Mouse (Mus musculus): Measurements from ENCODE around the gene Olfr1006. TPM values are rescaled to one million over a fixed set of nuclear protein-coding genes. Genes with fewer than 3 reads are reported as not detected.

The Olfr1006 gene
- total RNA-seq (2023): not detected in 4 replicates

DNA sequence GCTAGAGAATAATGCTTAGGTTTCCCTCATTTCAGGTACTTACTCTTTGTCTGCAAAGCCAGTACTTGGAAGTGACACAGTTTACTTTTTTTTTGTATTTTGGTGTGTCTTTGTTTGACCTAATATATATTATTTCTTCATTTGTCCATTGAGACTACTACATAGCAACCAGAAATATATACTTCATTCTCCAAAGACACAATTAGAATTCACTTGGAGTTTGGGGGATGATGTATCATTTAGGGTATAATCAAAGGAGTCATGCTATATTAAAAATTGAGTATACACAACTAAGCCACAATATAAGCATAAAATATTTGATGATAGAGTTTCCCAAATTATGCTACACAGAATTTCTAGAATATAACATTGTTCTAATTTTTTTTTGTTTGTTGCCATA lies at the start of gene Olfr1006:
Gene Olfr1006, minus strand, starts transcription at position 101 of the 400 bp plus-strand sequence.

DNA sequence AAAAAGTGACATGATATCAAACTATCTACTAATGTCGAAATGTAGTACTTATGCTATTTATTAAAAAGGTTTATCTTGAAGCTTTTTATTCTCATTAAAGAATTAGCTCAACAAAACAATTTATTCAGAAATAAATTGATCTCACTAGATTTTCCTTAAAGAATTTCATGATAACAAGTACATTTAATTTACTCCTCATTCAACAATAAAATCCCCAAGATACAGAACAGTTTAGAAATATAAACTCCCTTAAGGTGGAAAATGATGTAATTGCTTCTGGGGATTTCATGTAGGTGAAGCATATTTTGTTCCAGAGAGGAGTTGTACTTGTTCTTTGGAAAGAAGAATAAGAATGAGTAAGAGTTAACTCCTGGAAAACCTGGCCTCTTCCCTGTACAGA lies 36.6 kb upstream of the Olfr1006 start, which contains the start of gene Olfr1009:
Gene Olfr1009, plus strand, starts transcription at position 301 of the 400 bp plus-strand sequence.

DNA sequence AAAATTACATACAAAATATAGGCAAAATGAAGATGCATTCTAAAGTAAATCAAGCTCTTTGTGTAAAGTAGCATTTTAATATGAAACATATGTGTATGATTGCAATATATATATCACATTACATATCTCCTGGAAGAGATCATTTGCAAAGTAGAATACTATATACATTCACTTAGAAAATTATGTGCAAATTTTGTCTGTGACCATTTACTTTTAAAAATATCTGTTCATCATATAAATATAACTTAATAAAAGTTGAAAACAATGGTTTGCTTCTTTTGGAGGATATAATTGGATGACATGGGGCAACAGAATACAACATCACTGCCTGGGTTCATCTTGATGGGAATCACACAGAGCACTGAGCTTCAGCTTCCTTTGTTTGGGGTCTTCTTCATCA lies 10.6 kb upstream of the Olfr1006 start, which contains the start of gene Olfr1008:
Gene Olfr1008, plus strand, starts transcription at position 301 of the 400 bp plus-strand sequence.

DNA sequence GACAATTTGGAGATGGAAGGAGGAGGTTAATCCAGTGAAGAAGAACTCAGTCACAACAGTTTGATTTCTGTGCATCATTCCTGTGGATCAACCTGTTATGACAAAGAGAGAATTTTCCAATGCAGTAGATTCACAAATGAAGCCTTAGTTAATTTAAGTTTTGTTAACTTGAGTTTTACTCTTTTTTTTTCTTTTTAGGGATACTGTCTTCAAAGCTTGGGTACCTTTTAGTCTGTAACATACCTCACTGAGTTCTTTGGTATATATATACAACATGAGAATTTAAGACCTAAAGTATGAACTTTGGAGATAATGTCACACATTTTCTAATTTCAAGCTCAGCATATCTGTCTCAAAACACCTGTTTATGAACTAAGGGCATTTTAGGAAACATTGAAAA lies 14.2 kb downstream of the Olfr1006 start, which contains the start of gene Olfr154:
Gene Olfr154, minus strand, starts transcription at position 101 of the 400 bp plus-strand sequence.

DNA sequence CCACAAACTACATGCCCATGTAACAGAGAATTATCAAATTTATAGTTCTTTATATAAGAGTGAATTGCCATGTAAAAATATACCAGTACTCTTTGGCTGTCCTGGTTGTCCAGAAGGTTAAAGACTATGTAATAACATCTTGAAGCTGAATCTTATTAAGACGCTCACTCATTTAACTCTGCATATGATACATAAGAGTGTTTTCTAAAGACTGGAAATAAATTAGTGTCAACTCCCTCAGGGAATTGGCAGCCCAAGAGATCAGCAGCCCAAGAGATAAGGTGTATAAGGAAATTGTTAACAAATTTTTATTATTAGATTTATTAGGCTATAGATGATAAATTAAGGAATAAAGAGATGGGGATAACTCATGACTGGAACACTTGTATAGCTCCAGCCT lies 28.0 kb downstream of the Olfr1006 start, which contains the start of gene Olfr1002:
Gene Olfr1002, minus strand, starts transcription at position 101 of the 400 bp plus-strand sequence.

Other genes with a start within 250 kb of the Olfr1006 start
- gene Olfr994, start 242.3 kb downstream of the Olfr1006 start, total RNA-seq (2023): not detected in 4 replicates
- gene Olfr995, start 235.1 kb downstream of the Olfr1006 start, total RNA-seq (2023): not detected in 4 replicates
- not detected in 4 replicates for gene 4833423E24Rik, start 159.7 kb downstream of the Olfr1006 start, total RNA-seq (2023)
- not detected in 4 replicates for gene Olfr996, start 99.6 kb downstream of the Olfr1006 start, total RNA-seq (2023)
- gene Olfr998, start 89.8 kb downstream of the Olfr1006 start, total RNA-seq (2023): not detected in 4 replicates
- gene Olfr1000, start 66.9 kb downstream of the Olfr1006 start, total RNA-seq (2023): not detected in 4 replicates
- gene Olfr1002, start 28.1 kb downstream of the Olfr1006 start, total RNA-seq (2023): not detected in 4 replicates
- not detected in 4 replicates for gene Olfr154, start 14.3 kb downstream of the Olfr1006 start, total RNA-seq (2023)
- not detected in 4 replicates for gene Olfr1008, start 10.7 kb upstream of the Olfr1006 start, total RNA-seq (2023)
- gene Olfr1009, start 36.7 kb upstream of the Olfr1006 start, total RNA-seq (2023): not detected in 4 replicates
- not detected in 4 replicates for gene Olfr1012, start 84.0 kb upstream of the Olfr1006 start, total RNA-seq (2023)
- gene Olfr1013, start 88.3 kb upstream of the Olfr1006 start, total RNA-seq (2023): not detected in 4 replicates
- gene Olfr1014, start 93.9 kb upstream of the Olfr1006 start, total RNA-seq (2023): not detected in 4 replicates
- gene Olfr1015, start 103.2 kb upstream of the Olfr1006 start, total RNA-seq (2023): not detected in 4 replicates
- gene Olfr1016, start 123.8 kb upstream of the Olfr1006 start, total RNA-seq (2023): not detected in 4 replicates
- gene Olfr1018, start 139.7 kb upstream of the Olfr1006 start, total RNA-seq (2023): not detected in 4 replicates
- gene Olfr1019, start 166.7 kb upstream of the Olfr1006 start, total RNA-seq (2023): not detected in 4 replicates
- not detected in 4 replicates for gene Olfr1020, start 168.3 kb upstream of the Olfr1006 start, total RNA-seq (2023)
- not detected in 4 replicates for gene Olfr1022, start 189.8 kb upstream of the Olfr1006 start, total RNA-seq (2023)
- not detected in 4 replicates for gene Olfr1023, start 206.9 kb upstream of the Olfr1006 start, total RNA-seq (2023)
- gene Olfr1024, start 226.3 kb upstream of the Olfr1006 start, total RNA-seq (2023): not detected in 4 replicates
- gene Olfr1025-ps1, start 236.4 kb upstream of the Olfr1006 start, total RNA-seq (2023): not detected in 4 replicates
- gene Olfr1026, start 242.8 kb upstream of the Olfr1006 start, total RNA-seq (2023): not detected in 4 replicates